ENCODE assay signal across 12 mouse cellular contexts in genomic region chr5:15850126-15850801, GRCm38 (mm10).
DNase-seq lines count a peak whose midpoint lies in the region; ATAC-seq and TF ChIP-seq lines count a peak whose summit lies in the region.
"Had no signal": no experiment of that assay in that cellular context is flagged by ENCODE, and none has a peak within 500 bp of the region (broad histone marks: within the 10 kb centered on the region; RNA-seq: fewer than 3 reads in every experiment).

No protein-coding gene starts in this region.

- peak; percentile 8 for DNase-seq in left cerebral cortex, postnatal 14 days (ENCODE audit: low spot score in 2 of 2)
- no peak for DNase-seq in left cerebral cortex, adult 11 months (ENCODE audit: low spot score)
- peak; percentile 50 for DNase-seq in forebrain, postnatal 0 days
- DNase-seq in midbrain, embryonic 10.5 days (ENCODE audit: low spot score), result peak; percentile 20
- DNase-seq in right cerebral cortex, postnatal 25 days, result peak; percentile 6
- DNase-seq in heart, postnatal 10 days, result no peak
- DNase-seq in adrenal gland, adult 2 months, result no peak
- no peak for DNase-seq in heart, adult 8-10 months (ENCODE audit: low spot score)
- DNase-seq: cerebellum, adult 18-20 months; gastrocnemius, adult 2 months; heart, postnatal 36 days; lung, postnatal 14 days had no signal

- no peaks in the 10 kb centered on the region for H3K36me3 ChIP-seq in forebrain, postnatal 0 days (ENCODE audit: insufficient read depth)
- H3K36me3 ChIP-seq in midbrain, embryonic 10.5 days, result no peaks in the 10 kb centered on the region

- H3K9ac ChIP-seq in forebrain, postnatal 0 days, result no peak overlapping the region

- intact Hi-C loops in left cerebral cortex, postnatal 14 days (cut with DNase I), result no loop called here
- intact Hi-C loops in heart, postnatal 10 days (cut with DNase I), result no loop called here

- peak; percentile 85 for ATAC-seq in forebrain, postnatal 0 days

- peak overlapping the region; percentile 1; the same call in 1 of the 2 replicates for H3K4me2 ChIP-seq in forebrain, postnatal 0 days (ENCODE audit: low read depth)

- no peak for TF ChIP-seq CTCF in forebrain, postnatal 0 days (IDR thresholded peaks at IDR 0.05; ENCODE audit: low read depth)

- WGBS in forebrain, postnatal 0 days, result 22% methylated on average over 7 of the region's 7 CpGs
- WGBS in midbrain, embryonic 10.5 days, result 58% methylated on average over 7 of the region's 7 CpGs

- H3K9me3 ChIP-seq in forebrain, postnatal 0 days (ENCODE audit: low read length), result no peaks in the 10 kb centered on the region
- no peaks in the 10 kb centered on the region for H3K9me3 ChIP-seq in midbrain, embryonic 10.5 days (replicated peaks)

- no peaks in the 10 kb centered on the region for H3K4me1 ChIP-seq in forebrain, postnatal 0 days (ENCODE audit: insufficient read depth)
- peaks cover 4% of the 10 kb centered on the region; the same call in 1 of the 2 replicates for H3K4me1 ChIP-seq in midbrain, embryonic 10.5 days

- no peak overlapping the region for H3K4me3 ChIP-seq in forebrain, postnatal 0 days (ENCODE audit: low read depth, low read length)
- H3K4me3 ChIP-seq in midbrain, embryonic 10.5 days, result no peak overlapping the region
- H3K4me3 ChIP-seq: gastrocnemius, adult 2 months had no signal

- H3K27me3 ChIP-seq in forebrain, postnatal 0 days (ENCODE audit: insufficient read depth, low read length), result no peaks in the 10 kb centered on the region
- no peaks in the 10 kb centered on the region for H3K27me3 ChIP-seq in midbrain, embryonic 10.5 days (ENCODE audit: low read depth, poor library complexity, severe bottlenecking)

- H3K27ac ChIP-seq in forebrain, postnatal 0 days (ENCODE audit: low read depth, low read length), result no peak overlapping the region
- no peak overlapping the region for H3K27ac ChIP-seq in midbrain, embryonic 10.5 days (replicated peaks)
- H3K27ac ChIP-seq: gastrocnemius, adult 2 months had no signal

Comparison
In these comparisons a context has a peak if more than half of its experiments do, and no peak if none do; other contexts are left out.
1. DNase-seq: peak in left cerebral cortex, postnatal 14 days (2 of 2), forebrain, postnatal 0 days (single experiment), midbrain, embryonic 10.5 days (single experiment) and right cerebral cortex, postnatal 25 days (single experiment); none in left cerebral cortex, adult 11 months (single experiment), heart, postnatal 10 days (0 of 2), adrenal gland, adult 2 months (single experiment) and heart, adult 8-10 months (single experiment).